Mouse (Mus musculus): ENCODE data around the gene Zfpl1. TPM values are rescaled to one million over a fixed set of nuclear protein-coding genes. Genes with fewer than 3 reads are reported as not detected.

Gene Zfpl1
- polyA plus RNA-seq (2014; fragmentation: Illumina TruSeq; extraction: RNeasy Lipid Tissue Mini Kit (QIAGEN cat#74804); ENCODE audit: insufficient read depth, low read depth, low replicate concordance): 30.3 TPM

DNA sequence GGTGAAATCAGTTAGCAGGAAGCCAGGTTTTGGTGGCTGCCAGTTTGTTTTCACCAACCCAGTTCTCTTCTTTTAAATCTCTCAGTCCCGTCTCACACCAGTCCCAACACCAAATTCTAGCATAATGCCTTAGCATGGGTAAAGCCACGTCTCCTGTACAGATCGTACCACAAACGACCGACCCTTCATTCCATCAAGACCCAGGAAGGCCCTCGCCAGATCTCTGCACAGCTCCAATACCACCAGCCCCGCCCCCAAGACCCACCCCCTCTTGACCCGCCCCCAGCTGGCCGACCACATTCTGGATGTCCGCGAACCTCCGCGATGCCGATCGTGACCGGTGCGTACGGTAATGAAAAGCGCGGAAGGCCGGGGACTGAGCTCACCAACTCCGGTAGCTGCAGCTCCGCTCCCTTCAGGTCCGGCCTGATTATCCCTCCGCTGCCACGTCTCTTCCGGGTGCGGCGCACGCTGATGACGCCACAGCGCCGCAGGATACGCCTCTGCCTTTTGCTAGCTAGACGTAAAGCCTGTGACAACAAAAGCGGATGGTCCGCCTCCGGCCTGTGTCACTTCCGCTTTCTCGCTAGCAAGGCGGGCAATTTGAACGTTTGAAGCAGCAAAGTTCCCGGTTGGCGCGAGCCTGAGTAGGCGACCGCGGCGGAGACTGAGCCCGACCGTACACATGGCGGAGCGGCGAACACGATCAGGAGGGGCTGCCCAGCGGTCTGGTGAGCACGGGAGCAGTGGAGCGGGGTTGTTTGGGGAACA is at the start of gene Zfpl1, which contains the start of gene Cdca5:
Zfpl1 (minus strand) TSS at position 479 of the 771 bp plus-strand sequence.
Cdca5 (plus strand) TSS at position 506 of the 771 bp plus-strand sequence.

DNA sequence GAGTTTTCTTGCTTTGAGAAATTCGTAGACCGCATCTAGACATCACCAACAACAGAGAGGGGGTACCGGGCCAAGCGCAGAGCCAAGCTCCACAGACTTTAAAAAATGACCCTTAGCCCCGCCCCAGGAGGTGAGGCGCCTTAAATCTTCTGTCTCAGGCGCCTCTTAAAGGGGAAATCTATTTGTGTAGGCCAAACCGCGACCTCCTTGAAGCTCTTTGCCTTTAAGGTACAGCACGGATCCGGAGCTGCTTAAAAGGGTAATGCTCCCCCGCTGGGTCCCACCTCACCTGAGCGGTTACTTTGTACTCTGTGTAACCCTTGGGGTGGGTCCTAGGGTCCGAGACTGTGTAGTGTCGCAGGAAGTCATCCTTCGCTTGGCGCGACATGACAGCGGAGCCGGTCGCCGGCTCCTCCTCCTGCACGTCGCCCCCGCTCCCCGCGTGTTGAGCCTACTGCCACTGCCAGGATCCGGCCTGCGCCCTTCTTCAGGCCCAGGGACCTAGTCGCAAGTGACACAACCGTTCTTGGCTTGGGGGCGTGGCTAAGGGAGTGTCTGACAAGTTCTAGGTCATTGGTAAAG is 43.1 kb upstream of the Zfpl1 start, which contains the start of gene Snx15:
Snx15 (minus strand) TSS at position 545 of the 582 bp plus-strand sequence.

GRCm38 (mm10) chr19:6117986-6118676 is 33.4 kb upstream of the Zfpl1 start, which contains the start of gene Sac3d1:
TSS of gene Sac3d1 (minus strand) at chr19:6118650.

DNA sequence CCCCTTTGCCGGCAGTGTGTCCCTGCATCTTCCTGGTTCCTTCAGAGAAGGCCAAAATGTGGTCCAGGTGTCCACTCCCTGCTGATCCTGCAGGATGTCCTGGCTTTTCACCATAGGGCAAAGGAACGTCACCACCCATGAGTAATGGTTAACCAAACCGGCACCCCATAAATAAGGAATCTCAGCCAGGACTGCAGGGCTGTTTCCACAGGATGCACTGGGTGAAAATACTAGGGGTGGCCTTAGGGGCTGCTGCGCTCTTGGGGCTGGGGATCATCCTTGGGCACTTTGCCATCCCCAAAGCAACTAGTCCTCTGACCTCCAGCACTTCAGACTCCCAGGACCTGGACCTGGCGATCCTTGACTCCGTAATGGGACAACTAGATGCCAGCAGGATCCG is 20.8 kb upstream of the Zfpl1 start, which contains the start of gene Naaladl1:
Naaladl1 (plus strand) TSS at position 197 of the 400 bp plus-strand sequence.

DNA sequence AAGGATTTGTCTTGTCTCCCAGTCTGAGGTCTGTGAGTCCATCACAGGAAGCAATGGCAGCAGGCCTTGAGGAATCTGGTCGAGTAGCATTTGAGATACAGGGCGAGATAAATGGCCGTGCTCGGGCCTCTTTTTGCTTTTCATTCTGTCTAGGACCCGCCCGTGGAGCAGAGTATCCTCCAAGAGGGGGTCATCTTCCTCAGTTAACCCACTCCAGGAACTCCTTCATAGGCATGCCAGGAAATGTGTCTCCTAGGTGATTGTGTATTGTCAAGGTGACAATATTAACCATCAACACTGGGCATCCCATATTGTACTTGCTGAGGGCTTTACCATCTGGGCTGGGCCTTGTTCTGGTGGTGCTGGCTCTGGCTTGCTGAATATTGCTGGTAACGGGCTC is 9.4 kb upstream of the Zfpl1 start, which contains the start of gene AC131692.1:
AC131692.1 (plus strand) TSS at position 301 of the 400 bp plus-strand sequence.

GRCm38 (mm10) chr19:6082156-6082555 is 2.6 kb downstream of the Zfpl1 start, which contains the start of gene Gm28374:
TSS of gene Gm28374 (minus strand) at chr19:6082256.

GRCm38 (mm10) chr19:6079983-6080480 is 4.7 kb downstream of the Zfpl1 start, which contains the start of gene Tmem262:
TSS of gene Tmem262 (plus strand) at chr19:6080033.

GRCm38 (mm10) chr19:6076564-6077393 is 8.0 kb downstream of the Zfpl1 start, which contains the start of gene Vps51:
TSS of gene Vps51 (minus strand) at chr19:6077231.

DNA sequence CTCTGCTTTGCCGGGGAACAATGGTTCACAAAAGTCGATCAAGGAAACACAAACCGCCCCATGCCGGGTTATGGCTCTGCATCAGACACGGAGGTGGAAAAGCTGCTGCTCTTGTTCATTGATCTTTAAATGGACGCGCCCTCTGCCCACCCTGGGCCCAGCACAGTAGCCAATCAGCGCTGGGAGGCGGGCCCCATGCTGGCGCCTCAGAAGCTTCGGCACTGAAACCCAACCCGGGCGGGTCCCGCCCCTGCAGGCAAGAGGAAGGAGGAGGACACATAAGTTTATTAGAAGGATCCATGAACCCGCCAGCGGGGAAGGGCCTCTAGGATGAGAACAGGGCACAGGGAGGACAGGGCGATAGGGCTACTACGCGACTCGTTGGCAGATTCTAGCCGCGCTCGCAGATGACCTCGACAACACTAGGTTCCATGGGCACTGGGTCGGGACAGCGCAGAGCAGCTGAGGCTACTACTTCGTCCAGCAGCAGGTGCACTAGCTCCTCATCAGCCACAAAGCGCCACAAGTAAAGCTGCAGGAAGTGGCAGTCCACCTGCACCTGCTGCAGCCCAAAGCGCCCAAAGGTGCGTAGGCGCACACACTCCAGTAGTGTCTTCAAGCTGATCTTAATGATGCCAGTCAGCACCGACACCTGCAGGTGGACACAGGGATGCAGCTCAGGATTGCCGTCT is 16.9 kb downstream of the Zfpl1 start, which contains the start of gene Tm7sf2:
Tm7sf2 (minus strand) TSS at position 650 of the 692 bp plus-strand sequence.

GRCm38 (mm10) chr19:6061021-6061533 is 23.7 kb downstream of the Zfpl1 start, which contains the start of gene Znhit2:
TSS of gene Znhit2 (plus strand) at chr19:6061192.

DNA sequence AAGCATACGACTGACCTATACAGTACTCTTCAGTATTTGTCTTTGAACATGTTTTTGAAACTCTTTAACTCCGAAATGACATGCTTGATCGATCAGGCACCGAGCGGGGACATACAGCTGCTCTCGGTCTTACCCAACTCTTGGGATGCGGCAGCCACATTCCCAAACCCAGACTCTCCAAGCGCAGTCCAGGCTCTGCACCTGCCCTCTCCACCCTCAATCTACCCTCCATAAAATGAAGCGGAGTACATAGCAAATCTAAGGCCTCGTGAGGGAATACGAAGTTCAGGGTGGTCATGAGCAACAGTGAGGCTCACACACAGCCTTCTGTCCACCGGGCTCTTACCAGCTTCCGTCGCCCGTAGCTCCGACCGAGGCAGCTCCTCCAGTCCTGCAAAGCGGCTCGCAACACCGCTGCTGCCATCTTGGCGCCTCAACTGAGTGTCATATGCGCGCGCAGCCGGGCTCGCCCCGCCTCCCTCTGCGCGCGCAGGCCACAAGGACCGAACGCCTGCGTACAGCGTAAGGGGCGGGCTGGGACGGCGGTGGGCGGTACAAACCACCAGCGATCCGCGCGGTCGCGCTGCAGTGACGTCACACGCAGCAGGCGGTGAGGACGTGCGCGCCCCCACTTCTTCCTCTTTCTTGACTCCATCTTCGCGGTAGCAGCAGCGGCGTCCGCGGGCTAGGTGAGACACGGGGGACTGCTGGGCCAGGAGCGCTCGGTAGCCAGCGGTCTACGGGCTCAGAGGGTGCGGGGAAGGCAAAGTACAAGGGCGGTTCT is 27.3 kb downstream of the Zfpl1 start, which contains the start of the genes Mrpl49 and Fau:
Mrpl49 (minus strand) TSS at position 473 of the 784 bp plus-strand sequence.
Fau (plus strand) TSS at position 532 of the 784 bp plus-strand sequence.

GRCm38 (mm10) chr19:6046294-6047153 is 38.2 kb downstream of the Zfpl1 start, which contains the start of gene Syvn1:
TSS of gene Syvn1 (plus strand) at chr19:6046576.

Other genes starting within 250 kb of the Zfpl1 start
- 15.0 TPM for gene Frmd8, start 209.7 kb downstream of the Zfpl1 start, polyA plus RNA-seq (2014; fragmentation: Illumina TruSeq; extraction: RNeasy Lipid Tissue Mini Kit (QIAGEN cat#74804); ENCODE audit: insufficient read depth, low read depth, low replicate concordance)
- 10.0 TPM for gene Slc25a45, start 207.1 kb downstream of the Zfpl1 start, polyA plus RNA-seq (2014; fragmentation: Illumina TruSeq; extraction: RNeasy Lipid Tissue Mini Kit (QIAGEN cat#74804); ENCODE audit: insufficient read depth, low read depth, low replicate concordance)
- gene Tigd3, start 190.8 kb downstream of the Zfpl1 start, polyA plus RNA-seq (2014; fragmentation: Illumina TruSeq; extraction: RNeasy Lipid Tissue Mini Kit (QIAGEN cat#74804); ENCODE audit: insufficient read depth, low read depth, low replicate concordance): 0.60 TPM
- 39.4 TPM for gene Dpf2, start 171.9 kb downstream of the Zfpl1 start, polyA plus RNA-seq (2014; fragmentation: Illumina TruSeq; extraction: RNeasy Lipid Tissue Mini Kit (QIAGEN cat#74804); ENCODE audit: insufficient read depth, low read depth, low replicate concordance)
- 15.7 TPM for gene Cdc42ep2, start 160.1 kb downstream of the Zfpl1 start, polyA plus RNA-seq (2014; fragmentation: Illumina TruSeq; extraction: RNeasy Lipid Tissue Mini Kit (QIAGEN cat#74804); ENCODE audit: insufficient read depth, low read depth, low replicate concordance)
- gene Pola2, start 120.8 kb downstream of the Zfpl1 start, polyA plus RNA-seq (2014; fragmentation: Illumina TruSeq; extraction: RNeasy Lipid Tissue Mini Kit (QIAGEN cat#74804); ENCODE audit: insufficient read depth, low read depth, low replicate concordance): 10.7 TPM
- not detected for gene Slc22a20, start 98.8 kb downstream of the Zfpl1 start, polyA plus RNA-seq (2014; fragmentation: Illumina TruSeq; extraction: RNeasy Lipid Tissue Mini Kit (QIAGEN cat#74804); ENCODE audit: insufficient read depth, low read depth, low replicate concordance)
- 30.1 TPM for gene Capn1, start 69.1 kb downstream of the Zfpl1 start, polyA plus RNA-seq (2014; fragmentation: Illumina TruSeq; extraction: RNeasy Lipid Tissue Mini Kit (QIAGEN cat#74804); ENCODE audit: insufficient read depth, low read depth, low replicate concordance)
- 23.8 TPM for gene Syvn1, start 38.4 kb downstream of the Zfpl1 start, polyA plus RNA-seq (2014; fragmentation: Illumina TruSeq; extraction: RNeasy Lipid Tissue Mini Kit (QIAGEN cat#74804); ENCODE audit: insufficient read depth, low read depth, low replicate concordance)
- 25.9 TPM for gene Mrpl49, start 27.2 kb downstream of the Zfpl1 start, polyA plus RNA-seq (2014; fragmentation: Illumina TruSeq; extraction: RNeasy Lipid Tissue Mini Kit (QIAGEN cat#74804); ENCODE audit: insufficient read depth, low read depth, low replicate concordance)
- 2,086 TPM for gene Fau, start 27.1 kb downstream of the Zfpl1 start, polyA plus RNA-seq (2014; fragmentation: Illumina TruSeq; extraction: RNeasy Lipid Tissue Mini Kit (QIAGEN cat#74804); ENCODE audit: insufficient read depth, low read depth, low replicate concordance)
- 21.2 TPM for gene Znhit2, start 23.8 kb downstream of the Zfpl1 start, polyA plus RNA-seq (2014; fragmentation: Illumina TruSeq; extraction: RNeasy Lipid Tissue Mini Kit (QIAGEN cat#74804); ENCODE audit: insufficient read depth, low read depth, low replicate concordance)
- 10.4 TPM for gene Tm7sf2, start 16.6 kb downstream of the Zfpl1 start, polyA plus RNA-seq (2014; fragmentation: Illumina TruSeq; extraction: RNeasy Lipid Tissue Mini Kit (QIAGEN cat#74804); ENCODE audit: insufficient read depth, low read depth, low replicate concordance)
- gene Vps51, start 7.7 kb downstream of the Zfpl1 start, polyA plus RNA-seq (2014; fragmentation: Illumina TruSeq; extraction: RNeasy Lipid Tissue Mini Kit (QIAGEN cat#74804); ENCODE audit: insufficient read depth, low read depth, low replicate concordance): 30.5 TPM
- gene Tmem262, start 4.9 kb downstream of the Zfpl1 start, polyA plus RNA-seq (2014; fragmentation: Illumina TruSeq; extraction: RNeasy Lipid Tissue Mini Kit (QIAGEN cat#74804); ENCODE audit: insufficient read depth, low read depth, low replicate concordance): not detected
- not detected for gene Gm28374, start 2.7 kb downstream of the Zfpl1 start, polyA plus RNA-seq (2014; fragmentation: Illumina TruSeq; extraction: RNeasy Lipid Tissue Mini Kit (QIAGEN cat#74804); ENCODE audit: insufficient read depth, low read depth, low replicate concordance)
- 0.73 TPM for gene Cdca5, start within 50 bp of the Zfpl1 start, polyA plus RNA-seq (2014; fragmentation: Illumina TruSeq; extraction: RNeasy Lipid Tissue Mini Kit (QIAGEN cat#74804); ENCODE audit: insufficient read depth, low read depth, low replicate concordance)
- gene AC131692.1, start 9.5 kb upstream of the Zfpl1 start, polyA plus RNA-seq (2014; fragmentation: Illumina TruSeq; extraction: RNeasy Lipid Tissue Mini Kit (QIAGEN cat#74804); ENCODE audit: insufficient read depth, low read depth, low replicate concordance): not detected
- gene Naaladl1, start 20.8 kb upstream of the Zfpl1 start, polyA plus RNA-seq (2014; fragmentation: Illumina TruSeq; extraction: RNeasy Lipid Tissue Mini Kit (QIAGEN cat#74804); ENCODE audit: insufficient read depth, low read depth, low replicate concordance): not detected
- gene Sac3d1, start 33.7 kb upstream of the Zfpl1 start, polyA plus RNA-seq (2014; fragmentation: Illumina TruSeq; extraction: RNeasy Lipid Tissue Mini Kit (QIAGEN cat#74804); ENCODE audit: insufficient read depth, low read depth, low replicate concordance): 9.6 TPM
- 19.4 TPM for gene Snx15, start 43.3 kb upstream of the Zfpl1 start, polyA plus RNA-seq (2014; fragmentation: Illumina TruSeq; extraction: RNeasy Lipid Tissue Mini Kit (QIAGEN cat#74804); ENCODE audit: insufficient read depth, low read depth, low replicate concordance)
- 4.7 TPM for gene Batf2, start 56.0 kb upstream of the Zfpl1 start, polyA plus RNA-seq (2014; fragmentation: Illumina TruSeq; extraction: RNeasy Lipid Tissue Mini Kit (QIAGEN cat#74804); ENCODE audit: insufficient read depth, low read depth, low replicate concordance)
- 47.3 TPM for gene Arl2, start 56.6 kb upstream of the Zfpl1 start, polyA plus RNA-seq (2014; fragmentation: Illumina TruSeq; extraction: RNeasy Lipid Tissue Mini Kit (QIAGEN cat#74804); ENCODE audit: insufficient read depth, low read depth, low replicate concordance)
- 0.18 TPM for gene Majin, start 99.4 kb upstream of the Zfpl1 start, polyA plus RNA-seq (2014; fragmentation: Illumina TruSeq; extraction: RNeasy Lipid Tissue Mini Kit (QIAGEN cat#74804); ENCODE audit: insufficient read depth, low read depth, low replicate concordance)
- gene Gpha2, start 141.4 kb upstream of the Zfpl1 start, polyA plus RNA-seq (2014; fragmentation: Illumina TruSeq; extraction: RNeasy Lipid Tissue Mini Kit (QIAGEN cat#74804); ENCODE audit: insufficient read depth, low read depth, low replicate concordance): 0.64 TPM
- 22.8 TPM for gene Ppp2r5b, start 150.9 kb upstream of the Zfpl1 start, polyA plus RNA-seq (2014; fragmentation: Illumina TruSeq; extraction: RNeasy Lipid Tissue Mini Kit (QIAGEN cat#74804); ENCODE audit: insufficient read depth, low read depth, low replicate concordance)
- gene Atg2a, start 156.7 kb upstream of the Zfpl1 start, polyA plus RNA-seq (2014; fragmentation: Illumina TruSeq; extraction: RNeasy Lipid Tissue Mini Kit (QIAGEN cat#74804); ENCODE audit: insufficient read depth, low read depth, low replicate concordance): 6.0 TPM
- 75.5 TPM for gene Ehd1, start 191.8 kb upstream of the Zfpl1 start, polyA plus RNA-seq (2014; fragmentation: Illumina TruSeq; extraction: RNeasy Lipid Tissue Mini Kit (QIAGEN cat#74804); ENCODE audit: insufficient read depth, low read depth, low replicate concordance)
- gene Cdc42bpg, start 221.5 kb upstream of the Zfpl1 start, polyA plus RNA-seq (2014; fragmentation: Illumina TruSeq; extraction: RNeasy Lipid Tissue Mini Kit (QIAGEN cat#74804); ENCODE audit: insufficient read depth, low read depth, low replicate concordance): 44.0 TPM